Mouse (Mus musculus): ENCODE results near the gene Kank4. TPM values are rescaled to one million over a fixed set of nuclear protein-coding genes. Genes with fewer than 3 reads are reported as not detected.

Kank4 gene
- total RNA-seq, 1 experiment from 2014 or later = not detected

DNA sequence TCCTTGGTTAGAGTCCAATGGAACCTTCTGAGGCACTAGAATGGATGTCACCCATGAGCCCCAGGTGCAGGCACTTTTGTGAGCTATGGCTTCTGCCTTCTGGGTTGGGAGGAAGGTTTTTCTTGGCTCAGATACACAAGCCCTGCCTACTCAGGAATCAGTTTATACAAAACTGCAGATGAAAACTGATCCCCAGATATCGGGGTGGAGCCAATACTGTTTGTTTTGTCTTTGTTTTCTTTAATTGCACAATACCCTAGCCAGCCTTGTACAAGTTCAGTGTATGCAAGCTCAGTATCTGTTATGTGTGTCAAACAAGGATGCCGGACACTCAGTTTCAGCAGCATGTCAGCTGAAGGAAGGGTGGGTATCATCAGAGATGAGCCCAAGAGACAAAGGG, 22.1 kb downstream of the Kank4 start:
- ATAC-seq (replicated peaks in 1 of 2; ENCODE audit: insufficient read depth in 1 of 2, low FRiP score in 2 of 2, low TSS enrichment in 1 of 2, low read depth in 1 of 2, poor library complexity in 2 of 2, severe bottlenecking in 2 of 2) = no peak

DNA sequence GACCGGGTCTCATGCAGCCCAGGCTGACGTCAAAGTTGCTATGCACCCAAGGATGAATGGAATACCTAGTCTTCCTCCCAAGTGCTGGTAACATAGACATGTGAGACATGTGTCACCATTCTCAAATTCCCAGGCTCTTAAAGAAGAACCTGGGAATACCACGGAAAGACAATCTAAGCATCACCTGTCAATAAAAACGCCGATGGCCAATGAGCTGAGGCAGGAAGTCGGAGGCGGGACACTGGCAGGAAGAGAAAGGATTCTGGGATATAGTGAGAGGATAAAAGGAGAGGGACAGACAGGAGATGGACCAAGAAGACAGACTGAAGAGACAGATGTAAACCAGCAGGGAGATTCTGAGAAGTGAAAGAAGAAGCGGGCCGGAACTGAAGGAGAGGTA, 23.9 kb downstream of the Kank4 start:
- ATAC-seq (replicated peaks in 1 of 2; ENCODE audit: insufficient read depth in 1 of 2, low FRiP score in 2 of 2, low TSS enrichment in 1 of 2, low read depth in 1 of 2, poor library complexity in 2 of 2, severe bottlenecking in 2 of 2) = no peak

DNA sequence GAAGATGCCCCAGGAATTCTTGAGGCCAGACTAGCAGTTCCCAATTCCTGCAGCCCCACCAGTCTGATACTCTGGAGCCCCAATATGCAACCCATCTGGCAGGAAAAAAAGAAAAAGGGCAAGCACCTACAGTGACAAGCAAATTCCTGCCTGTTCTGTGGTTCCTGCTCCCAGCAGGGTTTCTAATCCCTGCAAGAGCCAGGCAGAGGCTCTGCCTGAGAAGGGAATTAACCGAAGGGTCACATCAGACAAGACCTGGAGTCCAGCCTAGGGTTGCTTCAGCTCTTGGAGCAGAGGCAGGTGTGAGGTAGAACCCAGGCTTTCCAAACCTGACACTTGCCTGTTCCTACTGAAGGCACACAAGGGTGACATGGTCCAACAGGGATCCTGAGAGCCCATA, 26.6 kb downstream of the Kank4 start:
- no peak for ATAC-seq (replicated peaks in 1 of 2; ENCODE audit: insufficient read depth in 1 of 2, low FRiP score in 2 of 2, low TSS enrichment in 1 of 2, low read depth in 1 of 2, poor library complexity in 2 of 2, severe bottlenecking in 2 of 2)

DNA sequence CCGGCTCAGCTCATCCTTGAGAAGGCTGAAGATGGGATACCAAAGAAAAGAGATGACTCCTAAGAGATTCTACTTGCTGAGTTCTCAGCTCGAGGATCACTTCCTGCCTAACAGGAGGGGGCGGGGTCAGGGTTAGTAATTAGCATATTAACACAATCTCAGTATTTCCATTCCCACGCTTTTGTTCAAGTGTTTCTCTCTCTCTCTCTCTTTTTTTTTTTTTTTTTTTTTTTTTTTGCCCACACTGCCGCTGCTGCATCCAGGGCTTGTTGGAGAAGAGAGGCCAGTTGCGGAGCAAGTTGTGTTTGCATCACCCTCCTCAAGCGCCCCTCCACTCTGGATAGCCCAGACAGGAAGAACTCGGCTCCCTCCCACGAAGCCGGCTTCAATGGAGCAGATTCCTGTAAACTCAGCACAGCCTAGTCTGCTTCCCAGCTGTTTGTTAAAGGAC, 27.5 kb downstream of the Kank4 start:
- peak; percentile 17 to 22; a peak in 1 of 4 replicates for ATAC-seq (replicated peaks in 1 of 2; ENCODE audit: insufficient read depth in 1 of 2, low FRiP score in 2 of 2, low TSS enrichment in 1 of 2, low read depth in 1 of 2, poor library complexity in 2 of 2, severe bottlenecking in 2 of 2)

DNA sequence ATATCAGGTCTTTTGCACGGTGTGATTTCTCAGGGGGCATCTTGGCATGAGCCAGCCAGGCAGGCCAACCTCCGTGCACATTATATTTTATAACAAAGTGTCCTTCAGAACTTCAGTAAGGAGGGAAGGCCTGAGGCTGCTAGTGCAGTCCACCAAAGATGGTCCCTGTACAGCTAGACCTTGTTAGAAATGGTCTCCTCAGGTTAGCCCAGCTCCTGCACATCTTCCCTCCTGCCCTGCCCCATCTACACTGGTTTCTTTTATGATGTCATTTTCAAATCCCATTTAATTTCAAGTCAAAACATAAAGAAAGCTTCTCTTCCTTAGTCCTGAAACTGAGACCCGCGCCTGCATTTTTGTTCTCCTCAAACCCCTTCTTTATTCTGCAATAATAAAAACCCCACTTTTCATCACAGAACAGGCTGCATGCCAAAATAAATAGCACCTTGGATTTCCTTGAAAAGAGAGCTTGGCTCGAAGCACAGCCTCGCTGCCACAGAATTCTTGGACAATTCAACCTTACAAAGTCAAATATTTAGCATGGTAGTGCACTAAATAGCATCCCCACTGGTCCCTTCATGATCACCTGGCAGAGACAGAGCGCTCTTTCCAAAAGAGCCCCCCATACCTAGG, 28.1 kb downstream of the Kank4 start:
- no peak for ATAC-seq (replicated peaks in 1 of 2; ENCODE audit: insufficient read depth in 1 of 2, low FRiP score in 2 of 2, low TSS enrichment in 1 of 2, low read depth in 1 of 2, poor library complexity in 2 of 2, severe bottlenecking in 2 of 2)

DNA sequence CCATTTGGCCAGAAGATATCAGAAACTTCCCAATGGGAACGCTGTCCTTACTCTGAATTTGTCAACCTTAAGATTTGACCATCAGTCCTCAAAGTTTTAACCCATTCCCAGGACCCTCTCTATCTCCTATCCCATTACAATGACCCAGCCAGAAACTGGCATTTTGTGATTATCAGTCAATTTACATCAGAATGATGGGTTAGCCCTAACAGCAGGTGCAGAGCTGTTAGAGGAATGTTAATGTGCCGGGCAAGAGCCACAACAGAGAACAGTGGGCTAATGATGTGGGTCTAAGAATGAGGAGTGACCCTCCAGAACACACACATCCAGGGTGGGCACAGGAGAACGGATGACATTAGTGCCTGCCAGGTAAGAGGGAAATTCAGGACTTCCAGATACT, 31.1 kb downstream of the Kank4 start:
- ATAC-seq (replicated peaks in 1 of 2; ENCODE audit: insufficient read depth in 1 of 2, low FRiP score in 2 of 2, low TSS enrichment in 1 of 2, low read depth in 1 of 2, poor library complexity in 2 of 2, severe bottlenecking in 2 of 2) = no peak

DNA sequence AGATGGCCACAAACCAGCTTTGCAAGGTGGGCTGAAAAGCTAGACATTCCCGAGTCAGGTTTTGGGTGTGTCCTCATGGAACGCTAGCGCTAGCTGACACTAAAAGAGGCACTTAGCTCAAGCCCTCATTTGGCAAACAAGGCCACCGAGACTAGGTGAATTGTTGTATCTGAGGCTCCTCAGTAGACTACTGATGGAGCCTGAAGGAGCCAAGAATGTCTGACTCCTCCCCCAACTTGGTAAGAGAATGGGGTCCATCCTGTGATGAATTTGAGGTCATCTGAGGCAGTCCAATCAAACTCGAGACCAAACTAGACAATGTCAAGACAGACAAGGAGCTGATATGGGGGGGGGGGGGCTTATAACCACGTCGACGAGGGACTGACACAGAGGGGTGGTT, 31.5 kb downstream of the Kank4 start:
- ATAC-seq (replicated peaks in 1 of 2; ENCODE audit: insufficient read depth in 1 of 2, low FRiP score in 2 of 2, low TSS enrichment in 1 of 2, low read depth in 1 of 2, poor library complexity in 2 of 2, severe bottlenecking in 2 of 2) = no peak

DNA sequence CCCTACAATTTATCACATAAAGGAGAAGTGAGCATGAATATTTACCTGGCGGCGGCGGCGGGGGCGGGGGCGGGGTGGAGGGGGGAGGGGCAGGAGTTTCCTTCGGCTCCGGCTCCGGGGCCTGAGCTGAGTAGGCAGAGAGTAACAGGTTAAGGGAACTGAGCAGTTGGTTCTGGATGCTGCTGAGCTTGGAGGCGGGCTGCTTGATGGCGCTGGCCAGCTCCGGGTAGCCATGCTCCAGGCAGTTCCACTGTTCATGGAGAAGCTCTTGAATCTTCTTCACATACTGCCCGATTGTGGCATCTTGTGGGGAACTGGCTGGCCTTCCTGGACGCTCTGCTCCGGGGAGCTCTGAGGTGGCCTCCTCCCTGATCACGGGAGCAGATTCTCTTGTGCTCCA, 39.1 kb downstream of the Kank4 start:
- ATAC-seq (replicated peaks in 1 of 2; ENCODE audit: insufficient read depth in 1 of 2, low FRiP score in 2 of 2, low TSS enrichment in 1 of 2, low read depth in 1 of 2, poor library complexity in 2 of 2, severe bottlenecking in 2 of 2) = no peak

DNA sequence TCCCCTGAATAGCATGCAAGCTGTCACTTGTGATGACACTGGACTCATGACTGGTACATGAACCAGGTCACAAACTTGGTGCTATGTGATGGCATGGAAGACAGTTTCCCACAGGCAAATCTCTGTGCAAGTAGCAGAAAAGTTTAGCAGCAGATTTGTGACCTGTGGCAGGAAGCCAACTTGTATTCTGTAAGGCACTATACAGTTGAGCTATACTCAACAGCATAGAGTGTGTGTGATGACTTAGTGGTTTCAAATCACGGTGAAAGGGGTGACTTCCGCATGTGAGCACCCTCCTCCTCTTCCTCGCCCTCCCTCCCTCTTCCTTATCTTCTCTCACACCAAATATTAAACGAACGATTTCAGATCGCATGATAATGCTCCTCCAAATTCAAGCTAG, 39.9 kb downstream of the Kank4 start:
- ATAC-seq (replicated peaks in 1 of 2; ENCODE audit: insufficient read depth in 1 of 2, low FRiP score in 2 of 2, low TSS enrichment in 1 of 2, low read depth in 1 of 2, poor library complexity in 2 of 2, severe bottlenecking in 2 of 2) = no peak

DNA sequence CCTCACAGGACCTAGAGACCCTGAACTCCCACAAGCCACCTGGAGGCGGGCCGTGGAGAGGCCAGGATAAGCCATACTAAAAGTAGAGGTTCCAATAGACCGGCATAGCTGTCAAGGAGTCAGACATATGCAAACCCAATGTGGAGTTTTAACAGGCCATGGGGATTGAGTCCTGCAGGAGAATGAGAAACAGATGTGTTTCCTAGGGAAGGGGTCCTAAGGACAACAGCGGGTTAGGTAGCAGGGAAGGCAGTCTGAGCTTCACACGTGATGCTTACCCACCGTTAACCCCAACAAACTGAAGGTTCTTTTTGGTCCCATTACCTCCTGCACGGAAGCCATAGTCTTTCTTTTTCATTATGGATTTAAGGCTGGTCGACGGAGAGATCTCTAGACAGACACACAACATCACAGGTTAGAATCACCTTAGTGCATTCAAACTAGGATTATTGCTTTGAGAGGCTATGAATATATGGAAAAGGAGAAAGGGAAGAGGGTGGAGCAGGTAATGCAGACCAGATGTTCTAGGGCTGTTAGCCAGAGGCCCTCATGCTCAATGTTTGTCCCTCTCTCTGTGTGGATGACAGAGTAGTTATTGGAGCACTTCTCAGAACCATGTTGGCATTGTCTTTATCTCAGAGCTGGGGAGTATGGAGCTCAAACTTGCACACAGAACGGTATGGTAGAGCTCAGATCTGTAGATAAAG, 40.5 kb downstream of the Kank4 start:
- no peak for ATAC-seq (replicated peaks in 1 of 2; ENCODE audit: insufficient read depth in 1 of 2, low FRiP score in 2 of 2, low TSS enrichment in 1 of 2, low read depth in 1 of 2, poor library complexity in 2 of 2, severe bottlenecking in 2 of 2)

DNA sequence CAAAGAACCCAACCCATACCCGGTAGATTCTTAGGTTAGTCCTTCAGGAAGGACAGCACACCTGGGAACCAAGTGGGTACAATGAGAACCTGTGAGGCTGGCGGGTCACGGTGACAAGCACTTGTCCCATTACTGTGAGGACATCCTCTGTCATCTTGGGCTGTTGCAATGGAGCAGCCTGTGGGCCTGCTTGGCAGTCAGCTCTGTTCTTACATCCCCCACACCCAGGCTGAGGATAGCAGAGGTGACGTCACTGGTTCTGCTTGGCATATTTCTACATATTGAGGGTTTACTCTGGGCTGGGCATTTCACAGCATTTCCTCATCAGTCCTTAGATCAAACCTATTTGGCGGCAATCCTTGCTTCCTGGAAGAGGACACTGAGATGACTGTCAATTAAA, 43.6 kb downstream of the Kank4 start:
- ATAC-seq (replicated peaks in 1 of 2; ENCODE audit: insufficient read depth in 1 of 2, low FRiP score in 2 of 2, low TSS enrichment in 1 of 2, low read depth in 1 of 2, poor library complexity in 2 of 2, severe bottlenecking in 2 of 2) = no peak

DNA sequence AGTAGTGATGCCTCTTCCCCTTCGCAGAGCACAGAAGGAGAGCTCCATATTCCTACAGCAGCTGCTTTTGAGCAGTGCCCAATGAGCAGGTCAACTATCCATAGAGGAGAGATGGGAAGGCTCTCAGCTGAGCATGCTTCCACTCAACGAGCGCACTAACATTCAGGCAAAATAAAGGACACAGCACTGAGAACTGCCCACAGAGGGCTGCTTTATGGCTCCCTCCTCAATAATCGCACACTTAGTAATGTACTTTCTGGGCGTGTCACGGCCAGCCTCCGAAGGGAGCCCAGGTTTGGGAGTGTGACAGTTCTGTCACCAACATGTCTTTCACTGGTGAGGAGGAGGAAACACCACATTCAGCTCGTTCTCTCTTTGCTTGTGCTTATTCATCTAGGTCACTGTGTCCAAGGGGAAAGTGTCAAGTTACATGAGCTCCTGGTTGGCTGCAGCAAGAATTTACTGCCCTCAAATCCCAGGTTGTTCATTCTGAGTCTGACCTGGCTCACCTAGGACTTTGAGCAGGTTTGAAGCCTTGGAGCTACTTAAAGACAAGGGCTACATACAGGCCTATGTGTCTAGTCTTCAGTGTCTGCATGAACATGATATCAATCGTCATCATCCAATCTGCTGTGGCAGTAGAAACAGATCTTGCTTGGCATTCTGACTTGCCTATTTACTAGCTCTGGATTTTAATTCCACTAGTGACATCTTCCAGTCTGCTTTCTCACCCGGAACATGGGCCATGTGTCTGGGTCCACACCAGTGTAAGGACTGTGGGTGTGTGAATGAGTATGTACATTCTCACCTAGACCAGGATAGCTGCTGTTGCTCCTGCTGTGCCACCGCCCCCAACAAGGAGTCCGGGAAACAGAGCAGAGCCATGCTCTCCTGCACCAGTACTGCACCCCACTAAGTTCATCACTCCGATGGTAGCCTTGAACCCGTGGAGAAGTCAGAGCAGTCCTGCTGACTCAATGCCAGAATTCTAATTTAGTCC, 49.9 kb downstream of the Kank4 start:
- ATAC-seq (replicated peaks in 1 of 2; ENCODE audit: insufficient read depth in 1 of 2, low FRiP score in 2 of 2, low TSS enrichment in 1 of 2, low read depth in 1 of 2, poor library complexity in 2 of 2, severe bottlenecking in 2 of 2) = no peak

DNA sequence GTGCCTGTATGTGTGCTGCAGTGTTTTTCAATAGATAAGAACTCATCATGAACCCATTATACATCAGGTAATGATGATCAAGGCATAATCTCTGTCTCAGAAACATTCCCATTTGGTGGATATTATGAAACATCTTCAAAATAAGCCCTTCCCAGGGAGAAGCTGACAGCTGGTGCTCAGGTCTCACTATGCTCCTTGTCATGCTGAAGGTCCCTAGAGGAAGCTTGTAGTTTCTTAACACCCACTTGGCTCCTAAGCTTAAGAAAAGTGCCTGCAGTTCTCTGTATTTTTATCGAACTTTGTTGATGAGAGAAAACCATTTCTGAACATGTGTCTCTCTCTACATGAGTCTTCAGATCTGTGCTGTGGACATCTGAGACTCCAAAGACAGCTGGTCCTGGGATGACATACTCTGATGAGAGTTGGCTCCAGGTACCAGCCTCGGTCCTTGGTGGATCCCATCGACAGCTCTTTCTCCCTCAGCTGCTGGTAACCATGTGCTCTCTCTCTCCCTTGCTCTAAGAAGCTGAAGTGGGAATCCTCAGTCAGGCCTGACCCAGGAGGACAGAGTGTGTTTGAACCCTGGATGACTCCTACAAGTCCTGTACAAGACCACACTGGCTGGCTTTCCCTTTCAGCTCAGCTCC, 58.3 kb downstream of the Kank4 start:
- no peak for ATAC-seq (replicated peaks in 1 of 2; ENCODE audit: insufficient read depth in 1 of 2, low FRiP score in 2 of 2, low TSS enrichment in 1 of 2, low read depth in 1 of 2, poor library complexity in 2 of 2, severe bottlenecking in 2 of 2)

DNA sequence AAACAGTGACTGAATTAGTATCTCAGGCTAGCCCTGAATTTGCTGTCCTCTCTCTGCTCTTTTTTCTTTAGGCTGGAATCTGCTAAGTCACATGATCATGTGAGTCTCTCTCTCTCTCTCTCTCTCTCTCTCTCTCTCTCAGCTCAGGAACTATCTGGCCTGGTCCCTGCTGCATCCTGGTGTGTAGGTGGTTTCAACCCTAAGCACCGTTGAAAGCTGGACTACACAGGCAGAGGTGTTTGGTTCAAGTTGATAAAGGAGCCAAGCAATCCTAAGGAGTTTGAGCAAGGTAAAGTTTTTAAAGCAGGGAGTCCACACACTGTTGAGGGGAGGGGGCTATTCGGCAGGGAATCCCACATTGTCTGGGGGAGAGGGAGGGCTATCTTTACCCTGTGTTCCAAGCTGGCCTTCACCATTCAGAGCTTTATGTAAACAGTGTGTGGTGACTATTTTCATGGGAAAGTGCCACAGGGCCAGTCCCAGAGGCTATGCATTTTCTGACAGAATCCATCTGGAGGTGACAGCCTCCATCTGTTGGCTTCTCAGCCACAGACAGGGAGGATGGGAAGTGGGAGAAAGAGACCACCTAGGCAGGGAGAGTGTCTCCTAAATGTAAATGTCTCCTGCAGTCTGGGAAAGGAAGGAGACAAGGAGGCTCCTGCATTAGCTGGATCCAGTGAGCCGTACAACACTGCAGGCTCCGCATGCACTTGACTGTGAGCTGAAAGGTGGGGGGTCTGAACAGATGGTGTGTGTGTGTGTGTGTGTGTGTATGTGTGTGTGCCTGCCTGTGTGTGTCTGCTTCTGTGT, 59.1 kb downstream of the Kank4 start:
- ATAC-seq (replicated peaks in 1 of 2; ENCODE audit: insufficient read depth in 1 of 2, low FRiP score in 2 of 2, low TSS enrichment in 1 of 2, low read depth in 1 of 2, poor library complexity in 2 of 2, severe bottlenecking in 2 of 2) = no peak

DNA sequence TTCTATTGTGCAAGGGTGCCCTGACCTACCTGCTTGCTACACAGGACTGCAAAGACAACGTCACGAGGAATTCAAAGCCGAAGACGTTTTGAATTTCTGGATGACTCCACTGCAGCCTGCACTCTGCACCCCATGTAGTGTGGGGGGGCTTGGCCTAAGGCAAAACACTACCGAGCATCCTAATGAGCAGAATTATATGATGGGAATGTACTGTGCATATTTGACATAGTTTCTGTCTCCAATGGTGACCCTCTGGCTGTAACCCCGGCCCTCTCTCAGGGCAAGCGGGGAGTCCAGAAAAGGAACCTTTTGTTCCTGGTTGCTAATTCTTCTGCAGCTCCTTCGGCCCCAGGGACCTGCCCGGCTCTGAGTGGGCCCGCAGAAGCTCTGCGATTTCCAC, 61.2 kb downstream of the Kank4 start:
- ATAC-seq (replicated peaks in 1 of 2; ENCODE audit: insufficient read depth in 1 of 2, low FRiP score in 2 of 2, low TSS enrichment in 1 of 2, low read depth in 1 of 2, poor library complexity in 2 of 2, severe bottlenecking in 2 of 2) = no peak

DNA sequence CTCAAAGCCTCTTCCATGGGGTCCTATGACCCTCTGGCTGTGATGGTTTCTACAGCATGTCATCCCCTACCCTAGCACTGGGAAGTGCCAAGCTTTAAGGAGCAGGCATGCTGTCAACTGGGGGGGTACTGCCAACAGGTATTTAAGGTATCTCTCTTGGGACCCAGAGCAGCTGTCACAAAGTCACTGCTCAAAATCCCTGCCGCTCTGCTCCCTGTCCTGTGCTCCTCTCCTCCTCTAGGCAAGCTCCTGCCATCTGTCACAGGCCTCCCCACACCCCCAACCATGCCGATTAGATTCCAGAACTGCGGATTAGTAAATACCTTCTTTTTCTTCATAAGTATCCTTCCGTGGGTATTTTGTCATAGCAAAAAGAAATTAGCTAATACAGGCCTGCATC, 62.9 kb downstream of the Kank4 start:
- ATAC-seq (replicated peaks in 1 of 2; ENCODE audit: insufficient read depth in 1 of 2, low FRiP score in 2 of 2, low TSS enrichment in 1 of 2, low read depth in 1 of 2, poor library complexity in 2 of 2, severe bottlenecking in 2 of 2) = no peak

DNA sequence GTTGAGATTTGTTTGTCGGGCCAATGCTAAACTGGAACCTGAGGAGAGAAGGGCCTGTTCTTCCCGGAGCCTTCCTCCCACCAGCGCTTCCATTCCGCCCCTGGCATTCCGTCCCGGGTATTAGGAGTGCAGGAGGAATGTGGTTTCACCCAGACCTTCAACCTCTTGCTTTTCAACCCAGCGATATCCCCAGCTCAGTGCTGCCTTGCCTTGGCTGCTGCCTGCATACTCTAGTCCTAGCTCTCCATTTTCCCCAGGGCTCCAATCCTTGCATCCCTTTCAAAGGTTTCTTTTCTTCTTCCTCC, 73.5 kb downstream of the Kank4 start:
- no peak for ATAC-seq (replicated peaks in 1 of 2; ENCODE audit: insufficient read depth in 1 of 2, low FRiP score in 2 of 2, low TSS enrichment in 1 of 2, low read depth in 1 of 2, poor library complexity in 2 of 2, severe bottlenecking in 2 of 2)

All from hematopoietic stem cell, adult 5-6 weeks (primary cell).